Mouse (Mus musculus): ENCODE results near the gene Tfb1m. TPM values are rescaled to one million over a fixed set of nuclear protein-coding genes. Genes with fewer than 3 reads are reported as not detected.

Gene Tfb1m
- total and polyA plus RNA-seq, 3 experiments: 1.8 to 36.3 (median 22.6) TPM

DNA sequence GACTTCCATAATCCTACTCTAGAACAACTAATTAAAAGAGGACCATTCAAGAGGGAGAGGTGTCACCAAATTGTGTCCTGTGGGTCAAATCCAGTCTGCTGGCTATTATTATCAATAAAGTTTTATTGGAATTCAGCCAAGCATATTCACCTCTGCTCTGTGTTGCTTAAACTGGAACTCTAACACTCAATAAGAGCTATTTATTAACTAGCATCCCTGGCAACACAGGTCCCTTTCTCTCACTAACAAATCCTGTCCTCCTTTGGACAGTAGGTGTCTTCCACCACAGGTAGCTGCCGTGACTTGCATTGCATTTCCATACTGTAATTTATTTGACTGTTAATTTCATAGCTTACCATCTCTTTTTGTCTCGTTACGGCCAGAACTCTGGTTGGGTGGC, 61.5 kb downstream of the Tfb1m start:
- peaks cover 13% of the 10 kb centered on the region for H3K27me3 ChIP-seq (ENCODE audit: insufficient read depth, low read length)
- no peaks in the 10 kb centered on the region for H3K4me1 ChIP-seq (ENCODE audit: insufficient read depth, low read depth, low read length)
- H3K9me3 ChIP-seq (replicated peaks): no peaks in the 10 kb centered on the region
- TF ChIP-seq TAL1 (conservative IDR thresholded peaks at IDR 0.05; ENCODE audit: low read depth, low read length) (no peak), CTCF (IDR thresholded peaks at IDR 0.05; ENCODE audit: low read depth, low read length) (no peak), GATA1 (IDR thresholded peaks at IDR 0.05; ENCODE audit: borderline replicate concordance, low read length) (no peak), GATA2 (IDR thresholded peaks at IDR 0.05; ENCODE audit: borderline replicate concordance, low read depth, low read length) (no peak), POLR2AphosphoS5 (IDR thresholded peaks at IDR 0.05; ENCODE audit: insufficient replicate concordance, low read depth, low read length) (no peak)
- H3K4me3 ChIP-seq (ENCODE audit: low read depth, low read length): no peak overlapping the region
- no peak for DNase-seq (ENCODE audit: low spot score)
- ATAC-seq (ENCODE audit: extremely low read depth, insufficient number of reproducible peaks, low FRiP score, poor library complexity, severe bottlenecking): no peak
- H3K36me3 ChIP-seq (replicated peaks): no peaks in the 10 kb centered on the region

DNA sequence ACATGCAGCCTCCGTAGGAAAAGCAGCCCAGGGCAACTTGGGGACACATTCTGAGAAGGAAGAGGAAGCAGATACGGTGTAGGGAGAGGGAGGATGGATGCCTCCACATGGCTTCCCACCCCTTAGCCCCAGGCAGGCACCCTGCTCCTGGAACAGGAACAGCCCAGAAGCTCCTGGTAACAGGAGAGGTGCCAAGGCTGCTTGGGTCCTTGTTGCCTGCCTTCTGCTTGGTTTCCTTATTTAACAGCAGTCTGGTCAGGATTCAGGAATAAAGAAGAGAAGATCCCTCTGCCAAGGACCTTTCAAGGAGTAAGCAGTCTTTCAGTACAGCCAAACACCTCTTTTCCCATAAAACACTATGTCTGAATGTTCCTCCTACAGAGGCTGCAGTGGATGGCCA, 62.0 kb downstream of the Tfb1m start:
- ATAC-seq (ENCODE audit: extremely low read depth, insufficient number of reproducible peaks, low FRiP score, poor library complexity, severe bottlenecking) (no peak), DNase-seq (ENCODE audit: low spot score) (no peak)
- Histone ChIP-seq H3K4me1 (ENCODE audit: insufficient read depth, low read depth, low read length) (no peaks in the 10 kb centered on the region), H3K36me3 (replicated peaks) (no peaks in the 10 kb centered on the region), H3K4me3 (ENCODE audit: low read depth, low read length) (no peak overlapping the region), H3K9me3 (replicated peaks) (no peaks in the 10 kb centered on the region), H3K27me3 (ENCODE audit: insufficient read depth, low read length) (peaks cover 15% of the 10 kb centered on the region)
- no peak for TF ChIP-seq GATA1 (IDR thresholded peaks at IDR 0.05; ENCODE audit: borderline replicate concordance, low read length)
- no peak for TF ChIP-seq GATA2 (IDR thresholded peaks at IDR 0.05; ENCODE audit: borderline replicate concordance, low read depth, low read length)
- TF ChIP-seq CTCF (IDR thresholded peaks at IDR 0.05; ENCODE audit: low read depth, low read length): no peak
- no peak for TF ChIP-seq POLR2AphosphoS5 (IDR thresholded peaks at IDR 0.05; ENCODE audit: insufficient replicate concordance, low read depth, low read length)
- no peak for TF ChIP-seq TAL1 (conservative IDR thresholded peaks at IDR 0.05; ENCODE audit: low read depth, low read length)

DNA sequence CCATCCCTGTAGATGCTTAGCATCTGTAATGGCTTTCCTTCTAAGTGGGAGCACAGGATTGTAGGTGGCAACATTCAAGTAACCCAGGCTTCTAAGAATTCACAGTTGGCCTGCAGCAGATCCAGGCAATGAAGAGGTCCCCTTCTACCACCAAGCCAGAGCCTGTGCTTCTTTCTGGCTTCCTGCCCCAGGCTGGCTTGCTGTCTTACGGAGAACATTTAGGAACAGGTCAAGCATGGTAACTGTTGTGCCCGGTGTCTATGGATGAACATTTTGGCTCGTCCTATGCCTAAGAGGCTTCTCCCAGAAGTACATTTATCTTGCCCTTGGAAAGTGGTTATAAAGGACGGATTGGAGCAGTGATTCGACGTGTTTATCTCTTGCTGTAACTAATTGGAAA, 65.9 kb downstream of the Tfb1m start:
- no peak for TF ChIP-seq GATA2 (IDR thresholded peaks at IDR 0.05; ENCODE audit: borderline replicate concordance, low read depth, low read length)
- TF ChIP-seq POLR2AphosphoS5 (IDR thresholded peaks at IDR 0.05; ENCODE audit: insufficient replicate concordance, low read depth, low read length): no peak
- TF ChIP-seq GATA1 (IDR thresholded peaks at IDR 0.05; ENCODE audit: borderline replicate concordance, low read length): no peak
- no peak for TF ChIP-seq TAL1 (conservative IDR thresholded peaks at IDR 0.05; ENCODE audit: low read depth, low read length)
- no peak for TF ChIP-seq CTCF (IDR thresholded peaks at IDR 0.05; ENCODE audit: low read depth, low read length)
- no peak for DNase-seq (ENCODE audit: low spot score)
- Histone ChIP-seq H3K27me3 (ENCODE audit: insufficient read depth, low read length) (peaks cover 18% of the 10 kb centered on the region), H3K4me3 (ENCODE audit: low read depth, low read length) (no peak overlapping the region), H3K36me3 (replicated peaks) (no peaks in the 10 kb centered on the region), H3K4me1 (ENCODE audit: insufficient read depth, low read depth, low read length) (no peaks in the 10 kb centered on the region), H3K9me3 (replicated peaks) (no peaks in the 10 kb centered on the region)
- ATAC-seq (ENCODE audit: extremely low read depth, insufficient number of reproducible peaks, low FRiP score, poor library complexity, severe bottlenecking): no peak

- Histone ChIP-seq H3K4me1 (ENCODE audit: insufficient read depth, low read depth, low read length) (no peaks in the 10 kb centered on the region), H3K4me3 (ENCODE audit: low read depth, low read length) (no peak overlapping the region), H3K27me3 (ENCODE audit: insufficient read depth, low read length) (peaks cover 21% of the 10 kb centered on the region), H3K36me3 (replicated peaks) (no peaks in the 10 kb centered on the region), H3K9me3 (replicated peaks) (no peaks in the 10 kb centered on the region)
- DNase-seq (ENCODE audit: low spot score) (no peak), ATAC-seq (ENCODE audit: extremely low read depth, insufficient number of reproducible peaks, low FRiP score, poor library complexity, severe bottlenecking) (no peak)
- TF ChIP-seq TAL1 (conservative IDR thresholded peaks at IDR 0.05; ENCODE audit: low read depth, low read length) (no peak), GATA2 (IDR thresholded peaks at IDR 0.05; ENCODE audit: borderline replicate concordance, low read depth, low read length) (no peak), POLR2AphosphoS5 (IDR thresholded peaks at IDR 0.05; ENCODE audit: insufficient replicate concordance, low read depth, low read length) (no peak), GATA1 (IDR thresholded peaks at IDR 0.05; ENCODE audit: borderline replicate concordance, low read length) (no peak), CTCF (IDR thresholded peaks at IDR 0.05; ENCODE audit: low read depth, low read length) (no peak)
Measured at GRCm38 (mm10) chr17:3491065-3491464, 66.5 kb downstream of the Tfb1m start.

- no peak overlapping the region for H3K4me3 ChIP-seq (ENCODE audit: low read depth, low read length)
- ATAC-seq (ENCODE audit: extremely low read depth, insufficient number of reproducible peaks, low FRiP score, poor library complexity, severe bottlenecking) (no peak), DNase-seq (ENCODE audit: low spot score) (no peak)
- H3K36me3 ChIP-seq (replicated peaks): no peaks in the 10 kb centered on the region
- TF ChIP-seq CTCF (IDR thresholded peaks at IDR 0.05; ENCODE audit: low read depth, low read length) (no peak), GATA2 (IDR thresholded peaks at IDR 0.05; ENCODE audit: borderline replicate concordance, low read depth, low read length) (no peak), TAL1 (conservative IDR thresholded peaks at IDR 0.05; ENCODE audit: low read depth, low read length) (no peak), GATA1 (IDR thresholded peaks at IDR 0.05; ENCODE audit: borderline replicate concordance, low read length) (no peak), POLR2AphosphoS5 (IDR thresholded peaks at IDR 0.05; ENCODE audit: insufficient replicate concordance, low read depth, low read length) (no peak)
- peaks cover 18% of the 10 kb centered on the region for H3K27me3 ChIP-seq (ENCODE audit: insufficient read depth, low read length)
- no peaks in the 10 kb centered on the region for H3K4me1 ChIP-seq (ENCODE audit: insufficient read depth, low read depth, low read length)
- no peaks in the 10 kb centered on the region for H3K9me3 ChIP-seq (replicated peaks)
Measured at GRCm38 (mm10) chr17:3490216-3490895, 67.2 kb downstream of the Tfb1m start.

- TF ChIP-seq POLR2AphosphoS5 (IDR thresholded peaks at IDR 0.05; ENCODE audit: insufficient replicate concordance, low read depth, low read length) (no peak), CTCF (IDR thresholded peaks at IDR 0.05; ENCODE audit: low read depth, low read length) (no peak), TAL1 (conservative IDR thresholded peaks at IDR 0.05; ENCODE audit: low read depth, low read length) (no peak), GATA2 (IDR thresholded peaks at IDR 0.05; ENCODE audit: borderline replicate concordance, low read depth, low read length) (no peak), GATA1 (IDR thresholded peaks at IDR 0.05; ENCODE audit: borderline replicate concordance, low read length) (no peak)
- H3K36me3 ChIP-seq (replicated peaks): no peaks in the 10 kb centered on the region
Measured at GRCm38 (mm10) chr17:3487721-3488601, 69.6 kb downstream of the Tfb1m start.

More at GRCm38 (mm10) chr17:3487721-3488601, 69.6 kb downstream of the Tfb1m start:
- Histone ChIP-seq H3K4me3 (ENCODE audit: low read depth, low read length) (no peak overlapping the region), H3K4me1 (ENCODE audit: insufficient read depth, low read depth, low read length) (no peaks in the 10 kb centered on the region), H3K27me3 (ENCODE audit: insufficient read depth, low read length) (peaks cover 14% of the 10 kb centered on the region), H3K9me3 (replicated peaks) (no peaks in the 10 kb centered on the region)
- DNase-seq (ENCODE audit: low spot score): no peak
- ATAC-seq (ENCODE audit: extremely low read depth, insufficient number of reproducible peaks, low FRiP score, poor library complexity, severe bottlenecking): no peak
